Mouse (Mus musculus): ENCODE data around the gene Spz1.

Spz1 gene

DNA sequence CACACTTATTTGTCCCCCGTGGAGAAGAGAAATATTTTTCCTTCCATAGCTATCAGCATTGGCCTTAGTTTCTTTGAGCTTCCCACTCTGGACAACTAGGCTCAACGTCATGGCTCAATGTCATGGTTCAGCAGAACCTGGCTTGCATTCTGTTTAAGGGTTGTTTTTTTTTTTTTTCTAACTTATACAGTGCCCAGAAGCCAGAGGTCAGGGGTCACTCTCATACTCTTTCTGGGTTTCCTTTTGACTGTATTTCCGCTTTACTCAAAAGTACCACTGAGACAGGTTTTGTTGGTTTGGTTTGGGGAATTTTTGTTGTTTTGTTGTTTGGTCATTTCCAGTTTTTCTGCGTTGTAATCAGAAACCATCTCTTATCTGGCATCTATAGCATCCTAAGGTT lies 2.2 kb upstream of the Spz1 start:
- DNase-seq (ENCODE audit: low spot score) = no peak

DNA sequence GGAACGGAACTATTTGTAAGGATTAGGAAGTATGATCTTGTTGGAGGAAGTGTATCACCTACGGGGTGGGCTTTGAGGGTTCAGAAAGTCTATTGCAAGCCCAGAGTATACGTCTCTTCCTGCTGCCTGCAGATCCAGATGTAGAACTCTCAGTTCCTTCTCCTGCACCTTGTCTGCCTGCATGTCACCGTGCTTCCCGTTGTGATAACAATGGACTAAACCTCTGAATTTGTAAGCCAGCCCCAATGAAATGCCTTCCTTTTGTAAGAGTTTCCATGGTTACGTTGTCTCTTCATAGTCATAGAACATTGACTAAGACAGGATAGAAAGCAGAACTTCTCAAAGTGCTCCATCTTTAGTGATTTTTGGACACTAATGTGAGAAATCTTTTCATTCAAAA lies 716 bp upstream of the Spz1 start:
- DNase-seq (ENCODE audit: low spot score) = no peak

DNA sequence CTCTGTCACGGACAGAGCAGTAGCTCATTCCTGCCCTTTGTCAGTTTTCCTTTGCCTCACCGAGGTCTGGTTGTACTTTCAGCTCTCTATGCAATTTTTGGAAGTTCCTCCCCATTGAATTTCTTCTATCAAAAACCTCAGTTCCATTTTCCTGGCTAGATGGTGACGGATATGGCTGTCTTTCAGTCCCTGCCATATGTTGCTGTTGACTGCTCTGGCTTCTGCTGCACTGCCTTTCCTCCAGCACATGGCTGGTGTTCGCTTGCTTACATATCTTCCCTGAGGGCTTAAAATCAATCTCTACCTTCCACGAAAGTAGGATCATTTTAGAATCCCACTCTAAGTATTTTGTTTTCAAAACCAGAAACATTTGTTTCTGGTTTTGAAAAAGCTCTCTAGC lies 16.5 kb downstream of the Spz1 start:
- no peak for DNase-seq (ENCODE audit: low spot score)

DNA sequence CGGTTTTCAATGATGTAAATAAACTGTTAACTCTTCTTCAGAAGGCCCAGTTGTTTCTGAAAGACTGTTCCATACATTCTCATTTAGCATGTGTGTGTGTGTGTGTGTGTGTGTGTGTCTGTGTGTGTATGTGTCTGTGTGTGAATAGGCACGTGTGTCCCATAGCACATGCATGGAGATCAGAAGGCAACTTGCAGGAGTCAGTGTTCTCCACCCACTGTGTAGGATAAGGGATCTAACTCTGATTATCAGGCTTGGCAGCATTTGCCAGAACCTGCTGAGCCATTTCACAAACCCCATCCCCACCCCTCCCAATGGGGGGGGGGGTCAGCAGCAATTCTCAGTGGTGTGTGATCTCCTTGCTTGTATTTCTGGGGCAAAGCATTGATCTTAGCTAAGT lies 18.7 kb downstream of the Spz1 start:
- no peak for DNase-seq (ENCODE audit: low spot score)

DNA sequence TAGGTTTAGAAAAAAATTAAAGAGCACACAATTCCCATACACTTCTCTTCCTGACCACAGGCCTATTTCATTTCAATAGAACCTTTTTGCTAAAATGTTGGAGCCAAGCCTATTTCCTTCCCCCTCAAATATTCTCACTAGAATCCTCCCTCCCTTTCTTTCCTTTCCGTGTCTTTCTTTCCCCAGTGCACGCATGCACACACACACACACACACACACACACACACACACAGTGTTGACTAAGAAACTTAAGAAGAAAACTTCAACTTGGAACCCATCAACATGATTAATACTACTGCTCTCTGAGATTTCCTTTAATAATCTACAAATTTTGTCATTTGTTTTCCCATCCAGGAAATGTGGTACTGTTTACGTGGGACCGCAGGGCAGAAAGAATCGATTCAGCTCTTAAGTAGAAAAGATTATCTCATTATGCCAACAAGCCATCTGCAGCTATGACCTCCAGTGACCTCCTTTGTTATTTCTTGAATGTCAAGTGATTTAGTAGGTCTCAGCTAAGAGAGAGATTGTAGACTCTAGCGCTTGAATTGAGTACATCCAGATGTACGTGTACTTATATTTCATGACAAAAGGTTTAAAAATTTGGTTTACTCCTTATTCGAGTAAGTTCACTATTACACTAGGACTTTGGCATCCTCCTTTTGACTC lies 19.4 kb downstream of the Spz1 start:
- DNase-seq (ENCODE audit: low spot score) = no peak

DNA sequence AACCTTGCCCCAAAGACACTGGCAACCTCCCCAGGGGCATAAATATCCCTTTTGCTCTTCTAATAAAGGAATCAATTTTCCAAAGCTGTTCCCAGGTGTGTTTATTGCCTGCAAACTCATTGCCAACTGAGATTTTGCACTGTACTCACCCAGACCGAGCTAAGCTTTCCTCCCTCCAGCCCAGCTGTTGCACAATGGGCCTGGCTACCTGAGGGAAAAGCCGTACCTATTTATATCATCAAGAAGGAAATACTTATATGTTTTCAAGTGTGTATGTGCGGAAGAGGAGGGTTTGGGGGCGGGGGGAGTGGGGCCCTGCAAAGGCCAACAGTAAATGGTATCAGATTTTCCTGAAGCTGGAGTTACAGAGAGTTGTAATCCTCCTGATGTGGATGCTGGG lies 28.9 kb downstream of the Spz1 start:
- no peak for DNase-seq (ENCODE audit: low spot score)

DNA sequence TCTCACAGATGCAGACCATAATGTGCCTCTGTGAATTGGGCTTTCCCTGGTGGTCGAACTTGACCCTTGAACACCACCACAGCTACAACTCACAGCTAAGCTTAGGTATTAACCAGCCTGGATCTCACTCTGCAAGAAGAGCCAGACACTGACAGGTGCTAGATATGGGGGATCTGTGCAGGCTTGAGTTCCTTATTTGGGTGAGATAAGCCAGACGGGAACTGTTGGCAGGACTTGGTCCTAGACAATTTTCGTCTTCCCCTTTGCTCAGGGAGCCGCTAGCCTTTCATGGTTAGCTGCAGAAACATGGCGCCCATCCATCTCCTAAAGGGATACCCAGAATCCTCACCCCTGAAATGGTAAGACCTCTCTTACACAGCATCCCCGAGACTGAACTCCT lies 35.0 kb downstream of the Spz1 start:
- DNase-seq (ENCODE audit: low spot score) = no peak

DNA sequence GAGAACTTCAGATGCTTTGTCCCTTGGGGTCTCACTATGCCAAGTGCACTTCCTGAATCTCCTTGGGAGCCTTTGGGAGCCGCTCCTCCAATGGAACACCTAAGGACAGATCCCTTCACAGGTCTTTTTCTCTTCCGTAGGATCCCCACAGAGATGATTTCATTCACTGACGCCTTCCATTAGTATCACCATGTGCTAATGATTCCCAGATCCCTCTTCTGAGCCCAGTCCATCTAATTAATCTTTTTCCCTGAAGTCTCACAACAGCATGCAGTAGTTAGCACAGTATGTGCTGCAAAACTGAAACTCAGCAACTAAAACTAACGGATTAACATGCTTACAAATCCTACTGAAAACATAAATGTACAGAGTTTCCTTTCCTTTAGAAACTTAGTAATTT lies 36.8 kb downstream of the Spz1 start:
- no peak for DNase-seq (ENCODE audit: low spot score)

DNA sequence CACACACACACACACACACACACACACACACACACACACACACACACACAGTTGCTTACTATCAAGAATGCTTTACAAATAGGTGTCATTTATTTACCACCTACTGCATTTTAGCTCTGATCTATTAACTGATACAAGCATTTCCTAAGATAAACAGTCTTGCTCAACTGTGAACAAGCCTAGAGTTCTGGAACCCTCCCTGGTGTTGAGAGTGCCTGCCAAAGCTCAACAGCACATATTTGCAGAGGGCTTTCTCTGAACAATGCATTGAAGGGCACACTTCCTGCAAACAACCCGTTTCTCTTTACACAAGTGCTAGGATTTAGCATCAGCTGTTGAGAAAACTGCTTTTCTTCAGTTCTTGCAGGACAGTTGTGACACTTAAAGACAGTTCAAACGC lies 42.2 kb downstream of the Spz1 start:
- no peak for DNase-seq (ENCODE audit: low spot score)

DNA sequence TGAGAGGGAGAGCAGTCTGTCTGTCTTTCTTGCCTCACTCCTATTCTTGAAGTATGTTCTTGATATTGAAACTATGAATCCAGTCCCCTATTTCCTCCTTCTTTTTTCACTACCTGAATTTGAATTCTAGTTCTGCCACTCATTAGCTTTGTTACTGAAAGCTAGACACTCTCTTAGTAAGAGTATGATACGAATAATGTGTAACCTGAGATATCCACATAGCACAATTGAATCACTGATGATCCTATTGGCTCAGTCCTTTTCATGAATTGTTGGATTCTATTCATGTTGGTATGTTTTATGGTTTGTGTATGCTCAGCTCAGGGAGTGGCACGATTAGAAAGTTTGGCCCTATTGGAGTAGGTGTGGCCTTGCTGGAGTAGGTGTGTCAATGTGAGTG lies 43.8 kb downstream of the Spz1 start:
- no peak for DNase-seq (ENCODE audit: low spot score)

DNA sequence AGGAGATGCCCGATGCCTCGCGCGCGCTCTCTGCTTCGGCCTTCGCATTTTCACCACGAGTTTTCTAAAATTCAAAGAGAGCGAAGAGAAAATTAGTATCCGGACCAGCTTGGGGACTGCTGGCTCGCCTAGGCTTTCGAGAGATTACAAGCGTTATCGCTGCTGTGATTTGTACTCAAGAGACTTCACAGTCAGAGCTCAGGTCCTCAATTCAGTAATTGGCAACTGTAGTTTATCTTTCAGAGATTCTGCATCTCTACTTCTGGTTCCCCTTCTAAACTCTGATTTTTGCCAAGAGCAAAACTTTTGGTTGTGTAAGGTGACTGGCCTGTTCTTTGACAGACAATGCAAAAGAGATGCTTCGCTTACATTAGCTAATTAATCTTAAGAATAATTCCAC lies 44.7 kb downstream of the Spz1 start:
- no peak for DNase-seq (ENCODE audit: low spot score)

DNA sequence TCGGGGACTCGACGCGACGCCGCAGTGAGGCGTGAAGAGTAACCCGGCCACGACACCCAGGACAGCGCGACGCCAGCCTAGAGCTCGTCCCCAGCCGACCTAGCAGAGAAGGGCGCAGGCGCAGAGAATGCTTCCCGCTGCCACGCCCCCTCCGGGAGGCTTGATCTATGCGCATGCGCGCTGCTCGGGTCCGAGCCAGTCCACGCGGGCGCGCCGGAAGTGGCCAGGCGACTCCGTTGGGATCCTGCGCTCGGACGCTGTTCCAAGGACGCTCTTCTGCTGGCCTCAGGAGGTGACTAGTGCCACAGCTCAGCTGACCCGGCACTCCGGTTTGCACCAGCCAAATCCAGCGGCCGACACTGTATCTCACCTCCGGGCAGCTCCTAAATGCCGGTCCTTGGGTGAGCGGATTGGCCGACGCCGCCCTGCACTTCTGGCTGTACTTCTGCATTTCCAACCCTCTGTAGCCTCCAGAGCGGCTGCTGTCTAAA lies 45.2 kb downstream of the Spz1 start, which contains the start of gene Zfyve16:
Zfyve16 (minus strand) TSS at position 148 of the 491 bp plus-strand sequence.
- peak; percentile 96 for DNase-seq (ENCODE audit: low spot score)

DNA sequence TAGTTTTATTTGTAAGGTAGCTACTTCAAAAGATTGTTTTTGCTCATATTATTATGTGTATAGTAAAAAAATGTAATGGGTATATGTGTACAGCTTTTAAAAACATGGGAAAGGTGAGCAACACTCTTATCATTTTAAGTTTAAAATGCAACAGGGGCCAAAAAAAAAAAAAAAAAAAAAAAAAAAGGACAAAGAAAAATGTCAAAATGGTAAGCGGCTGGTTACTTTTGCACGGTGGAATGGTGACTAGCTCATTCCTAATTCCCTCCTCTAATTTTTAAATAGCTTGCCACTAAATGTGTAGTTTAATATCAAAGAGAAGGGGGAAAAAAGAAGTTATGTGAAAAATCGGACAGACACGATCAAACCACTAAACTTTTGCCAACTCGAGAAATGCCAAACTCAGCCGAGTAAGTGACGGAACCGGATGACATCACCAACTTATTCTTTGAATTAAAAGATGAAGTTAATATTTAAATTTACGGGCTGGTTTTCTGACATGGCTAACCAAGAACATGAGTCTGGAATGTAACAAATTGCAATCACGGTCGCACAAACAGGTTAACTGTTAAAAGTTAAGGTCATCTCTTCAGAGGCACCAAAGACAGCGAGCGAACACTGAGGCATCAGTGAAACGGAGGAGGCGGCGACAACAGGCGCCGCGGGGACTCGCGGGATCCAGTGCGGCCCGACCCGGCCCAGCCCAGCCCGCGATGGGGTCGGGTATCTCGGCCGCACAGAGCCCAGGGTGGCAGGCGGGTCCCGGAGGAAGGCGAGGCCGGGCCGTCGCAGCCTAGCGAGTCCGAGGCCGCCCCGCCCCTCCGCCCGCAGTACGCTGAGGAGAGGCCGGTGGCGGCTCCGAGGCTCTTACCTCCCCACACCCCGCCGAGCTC lies 45.9 kb downstream of the Spz1 start:
- no peak for DNase-seq (ENCODE audit: low spot score)

Data from testis, postnatal 14 days (tissue).